Mouse (Mus musculus): ENCODE results near the gene Plxdc1.

GRCm38 (mm10) chr11:97986738-97987465, 658 bp upstream of the Plxdc1 start:
- TF ChIP-seq EP300 (optimal IDR thresholded peaks at IDR 0.05): no peak
- no peak for TF ChIP-seq CTCF (IDR thresholded peaks at IDR 0.05; ENCODE audit: low read depth)

Data from stomach, postnatal 0 days (tissue).